Mouse (Mus musculus) spleen, postnatal 14 days (tissue): ENCODE measurements around the gene Egfl6.

Experiments
- DNase-seq, 2 experiments: peaks; one replicate each; pipeline ENCODE4 v3.0.0; 2021 to 2022; ENCODE audit warnings: low spot score in 2 of 2

Gene Egfl6

DNA sequence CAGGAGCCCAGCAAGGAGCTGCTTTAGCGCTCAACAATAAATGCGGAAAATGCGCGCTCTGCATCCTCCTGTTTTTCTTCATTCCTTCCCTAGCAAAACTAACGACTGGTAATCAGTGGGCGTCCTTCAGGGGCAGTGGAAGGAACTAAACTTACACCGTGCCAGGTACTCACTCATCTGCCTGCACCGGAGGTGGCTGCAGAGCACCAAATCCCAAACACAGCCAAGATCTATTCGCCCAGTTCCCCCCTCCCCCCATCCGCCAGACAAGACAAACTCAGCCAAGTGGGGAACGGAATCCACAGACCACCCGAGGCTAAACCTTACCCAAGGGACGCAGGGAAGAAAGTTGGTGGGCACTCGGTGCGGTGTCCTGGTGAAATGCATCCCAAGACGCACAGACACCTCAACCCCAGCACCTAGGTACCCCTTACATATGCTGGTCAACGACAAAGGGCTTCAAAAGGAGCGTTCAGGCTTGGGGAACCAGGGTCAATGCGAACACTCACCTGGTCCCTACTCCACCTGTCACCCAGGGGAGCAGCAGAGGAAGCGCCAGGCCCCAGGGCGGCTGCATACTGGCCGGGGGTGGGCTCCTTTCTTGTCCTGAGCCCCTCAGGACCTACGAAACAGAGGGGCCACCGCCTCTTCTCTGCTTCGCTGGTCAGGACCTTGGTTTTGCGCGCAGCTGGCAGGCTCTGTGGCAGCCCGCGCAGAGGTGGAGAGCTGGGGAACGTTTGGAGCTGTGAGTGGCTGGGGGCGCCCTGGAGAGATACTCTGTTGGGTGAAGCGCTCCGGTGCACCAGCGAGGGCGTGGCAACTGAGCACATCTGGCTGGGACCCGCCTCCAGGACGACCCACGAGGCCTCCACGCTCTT, at the start of gene Egfl6:
TSS of gene Egfl6 (minus strand) at position 774 of the 878 bp plus-strand sequence.
- peak; percentile 7 to 26 for DNase-seq

DNA sequence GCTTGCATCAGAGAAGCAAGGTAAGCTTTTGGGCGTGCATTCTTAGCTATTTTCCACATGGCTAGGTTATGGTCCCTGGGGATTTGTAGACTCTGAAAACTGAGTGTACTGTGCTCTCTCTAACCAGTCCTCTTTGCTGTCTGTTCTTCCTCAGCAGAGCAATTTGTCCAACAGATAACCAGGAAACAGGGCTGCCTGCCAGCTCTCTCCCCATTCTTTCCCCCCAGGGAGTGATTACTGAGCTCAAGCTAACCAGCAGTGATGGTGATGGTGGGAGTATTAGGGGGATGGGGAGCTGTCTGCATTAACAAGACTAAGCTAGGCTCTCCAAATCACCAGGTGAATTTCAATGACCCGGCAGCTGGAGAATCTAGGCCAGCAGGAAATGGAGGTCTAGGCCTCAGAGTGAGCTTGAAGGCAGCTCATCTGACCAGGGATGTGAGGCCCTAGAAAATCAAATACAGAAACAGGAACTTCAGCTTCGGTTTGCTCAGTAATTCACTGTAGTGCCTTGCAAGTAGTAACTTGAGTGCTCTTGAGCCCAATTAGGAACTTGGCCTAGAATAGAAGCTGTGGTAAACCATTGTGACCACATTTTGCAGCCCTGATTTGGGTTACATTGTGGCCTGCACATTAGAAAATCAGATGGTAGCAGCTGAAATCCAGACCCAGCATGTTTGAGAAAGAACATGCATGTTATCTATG, 41.5 kb upstream of the Egfl6 start:
- no peak for DNase-seq

GRCm38 (mm10) chrX:166626174-166626573, 40.7 kb upstream of the Egfl6 start:
- DNase-seq = no peak

DNA sequence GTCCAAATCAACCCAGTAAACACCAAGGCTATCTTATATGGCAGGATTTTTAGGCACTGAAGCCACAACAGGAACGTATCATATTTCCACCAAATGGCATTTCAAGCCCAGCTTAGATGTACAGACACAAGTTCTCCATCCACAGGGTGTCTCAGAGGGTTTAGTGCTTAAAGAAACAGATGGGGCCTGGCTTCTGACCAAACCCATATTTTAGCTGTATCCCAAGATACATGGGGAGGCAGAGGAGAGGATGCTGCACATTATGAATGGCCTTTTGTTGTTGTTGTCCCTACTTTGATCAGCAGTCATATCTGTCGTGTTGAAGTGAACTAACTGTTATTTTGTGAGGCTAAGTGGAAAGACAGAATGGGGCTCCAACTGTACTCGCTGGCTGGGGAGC, 37.7 kb upstream of the Egfl6 start:
- DNase-seq = no peak

DNA sequence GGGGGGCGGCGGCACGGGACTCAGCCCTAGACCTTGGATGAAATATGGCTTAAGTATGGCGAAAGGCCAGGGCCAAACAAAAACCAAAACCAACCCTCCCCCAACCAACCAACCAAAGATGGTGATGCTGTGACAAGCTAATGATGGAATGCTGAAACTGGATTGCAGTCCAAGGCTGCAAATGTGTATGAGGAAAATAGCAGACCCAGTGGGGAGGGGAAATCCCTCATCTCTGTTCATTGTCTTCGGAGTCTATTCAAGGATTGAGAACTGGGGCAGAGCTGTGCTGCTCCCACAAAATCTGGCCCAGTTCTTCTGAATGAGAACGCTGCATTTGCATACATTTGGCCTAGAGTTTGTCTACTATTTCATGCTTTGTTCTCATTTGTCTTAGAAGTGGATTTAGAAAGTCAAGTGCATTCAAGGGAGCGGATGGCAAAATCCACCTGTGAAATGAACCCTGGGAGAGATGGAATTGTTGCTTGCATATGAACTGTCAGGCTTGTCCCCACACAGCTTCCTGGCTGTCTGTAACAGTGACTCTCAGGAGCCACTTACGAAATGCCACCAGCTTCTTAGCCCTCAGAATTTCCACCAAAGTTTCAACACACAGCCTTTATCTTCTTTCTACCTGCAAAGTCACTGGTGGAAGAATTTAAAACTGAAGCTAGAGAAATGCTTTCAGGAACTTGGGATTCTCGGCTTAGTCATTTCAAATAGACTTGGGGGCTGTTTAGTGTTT, 36.2 kb upstream of the Egfl6 start:
- DNase-seq = no peak

- DNase-seq = no peak
Observed at GRCm38 (mm10) chrX:166620900-166621299, 35.4 kb upstream of the Egfl6 start.

- no peak for DNase-seq
Observed at GRCm38 (mm10) chrX:166619084-166619483, 33.6 kb upstream of the Egfl6 start.

DNA sequence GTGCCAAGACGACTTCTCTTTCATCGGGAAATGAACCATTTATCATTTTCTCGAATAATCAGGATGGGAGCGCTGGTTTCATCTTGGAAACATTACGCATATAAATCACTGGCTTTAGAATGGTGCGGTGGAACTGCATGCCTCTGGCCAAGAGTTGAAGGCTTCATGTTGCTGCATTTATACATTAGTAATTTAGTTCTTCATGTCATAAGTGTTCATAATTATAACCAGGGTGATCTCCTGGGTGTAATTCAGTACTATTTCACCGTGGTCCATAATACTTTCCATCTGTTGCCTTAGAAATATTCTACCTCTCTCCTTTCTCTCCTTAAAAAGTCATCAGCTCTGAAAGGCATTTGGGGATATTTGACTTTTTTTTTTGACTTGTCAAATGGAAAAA, 29.7 kb upstream of the Egfl6 start:
- DNase-seq = no peak

GRCm38 (mm10) chrX:166576111-166576510, 9.4 kb downstream of the Egfl6 start:
- DNase-seq = no peak

DNA sequence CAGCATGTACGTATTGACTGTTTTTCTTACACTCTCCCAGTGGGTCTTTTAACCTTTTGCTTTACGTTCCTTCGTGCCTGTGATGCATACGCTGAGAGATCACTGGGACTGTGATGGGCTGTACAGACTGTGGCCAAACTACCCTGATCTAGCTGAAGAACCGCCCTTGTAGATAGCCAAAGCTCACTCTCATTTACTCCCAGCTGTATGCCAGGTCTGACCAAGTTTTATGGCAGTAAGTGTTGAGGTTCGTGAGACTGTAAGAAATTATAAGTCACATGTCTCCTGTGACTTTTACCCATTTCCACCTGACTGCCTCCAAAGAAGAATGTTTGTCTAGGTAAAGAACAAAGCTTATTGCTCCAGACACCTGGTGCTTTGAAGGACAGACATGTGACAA, 19.5 kb downstream of the Egfl6 start:
- no peak for DNase-seq

GRCm38 (mm10) chrX:166565401-166565800, 20.1 kb downstream of the Egfl6 start:
- no peak for DNase-seq

DNA sequence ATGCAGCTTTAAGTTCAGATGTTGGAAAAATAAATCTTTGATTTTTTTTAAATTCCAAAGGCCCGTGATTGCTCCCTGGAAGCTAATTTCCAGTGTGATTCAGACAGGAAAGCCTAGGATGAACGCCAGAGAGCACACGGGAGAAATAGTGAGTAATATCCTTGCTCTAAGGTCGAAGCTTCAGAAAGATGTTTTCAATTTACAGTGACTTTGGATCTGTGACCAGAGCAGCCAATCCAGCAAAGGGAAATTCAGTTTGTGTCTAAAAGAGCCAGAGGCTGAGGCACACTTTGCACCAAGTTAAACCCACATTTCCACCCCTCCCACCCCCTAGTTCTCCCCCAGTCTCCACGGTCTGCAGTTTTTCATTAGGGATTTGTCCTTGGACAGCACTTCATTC, 20.6 kb downstream of the Egfl6 start:
- no peak for DNase-seq

DNA sequence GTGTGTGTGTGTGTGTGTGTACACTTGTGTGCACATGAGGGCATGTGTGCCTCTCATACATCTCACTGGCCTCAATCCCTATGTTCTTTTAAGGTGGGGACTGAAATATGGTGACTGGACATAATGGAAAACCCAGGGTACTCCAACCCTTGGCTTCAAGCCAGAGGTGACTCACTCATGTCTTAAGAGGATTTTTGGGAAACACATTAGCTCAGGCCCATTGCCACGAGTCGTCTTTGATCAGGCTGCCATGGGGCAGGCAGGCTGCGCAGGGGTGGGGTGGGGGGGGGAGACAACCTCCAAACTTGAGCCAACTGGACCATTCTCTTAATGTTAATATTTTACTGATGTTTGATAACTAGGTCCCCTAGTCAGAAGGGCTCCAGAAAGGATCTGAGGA, 26.2 kb downstream of the Egfl6 start:
- DNase-seq = no peak

DNA sequence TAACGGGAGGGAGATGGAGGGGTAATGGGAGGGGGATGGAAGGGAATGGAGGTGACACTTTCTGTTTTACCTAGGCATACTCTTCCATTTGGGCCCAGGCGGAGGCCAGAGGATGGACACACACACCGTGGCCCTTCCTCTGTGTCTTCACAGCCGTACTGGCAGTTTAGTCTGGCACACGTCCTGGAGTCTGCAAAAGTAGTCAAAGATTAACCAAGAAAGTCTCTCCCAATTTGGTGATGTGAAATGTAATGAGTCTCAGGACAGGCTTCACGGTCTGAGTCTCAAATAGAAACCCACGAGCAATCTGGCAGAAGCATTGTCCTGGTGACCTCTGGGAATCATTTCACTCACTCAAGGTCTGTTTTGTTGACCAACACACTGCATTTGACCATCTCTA, 33.2 kb downstream of the Egfl6 start:
- DNase-seq = no peak

DNA sequence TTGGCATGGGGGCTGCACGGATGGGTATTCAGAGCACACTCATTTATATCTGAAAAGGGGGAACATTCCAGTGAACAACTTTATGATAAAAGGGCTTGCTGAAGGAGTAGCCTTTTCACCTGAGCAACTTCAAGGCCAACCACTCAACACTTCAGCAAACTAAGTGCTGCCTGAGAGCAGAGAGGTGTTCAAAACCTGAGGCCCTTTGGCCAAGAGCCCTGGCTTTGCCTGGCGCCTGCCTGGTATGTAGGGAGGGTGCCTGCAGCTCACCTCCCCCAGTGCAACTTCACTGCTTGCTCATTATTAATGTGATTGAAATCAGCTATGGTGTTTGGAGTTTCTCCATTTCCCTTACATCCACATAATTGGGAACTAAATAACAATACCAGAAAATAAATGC, 39.0 kb downstream of the Egfl6 start:
- DNase-seq = no peak

- no peak for DNase-seq
Observed at GRCm38 (mm10) chrX:166535138-166535537, 50.4 kb downstream of the Egfl6 start.

DNA sequence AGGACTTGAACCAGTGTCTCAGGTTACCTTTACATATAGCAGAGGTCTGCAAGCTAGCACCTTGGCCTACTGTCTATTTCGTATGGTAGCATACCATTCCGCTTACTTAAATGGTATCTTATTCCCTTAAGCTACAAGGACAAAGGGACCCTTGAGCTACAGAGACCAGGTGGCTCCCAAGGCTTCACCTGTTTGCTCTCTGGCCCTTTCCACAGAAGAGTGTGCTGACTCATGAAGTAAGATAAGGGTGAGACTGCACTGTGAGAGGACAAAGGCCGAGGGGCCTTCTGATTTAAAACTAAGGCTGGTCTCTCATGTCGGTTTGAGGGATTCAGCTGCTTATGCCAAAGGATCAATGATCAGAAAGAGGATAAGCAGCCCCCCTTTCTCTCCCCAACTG, 52.1 kb downstream of the Egfl6 start:
- no peak for DNase-seq

DNA sequence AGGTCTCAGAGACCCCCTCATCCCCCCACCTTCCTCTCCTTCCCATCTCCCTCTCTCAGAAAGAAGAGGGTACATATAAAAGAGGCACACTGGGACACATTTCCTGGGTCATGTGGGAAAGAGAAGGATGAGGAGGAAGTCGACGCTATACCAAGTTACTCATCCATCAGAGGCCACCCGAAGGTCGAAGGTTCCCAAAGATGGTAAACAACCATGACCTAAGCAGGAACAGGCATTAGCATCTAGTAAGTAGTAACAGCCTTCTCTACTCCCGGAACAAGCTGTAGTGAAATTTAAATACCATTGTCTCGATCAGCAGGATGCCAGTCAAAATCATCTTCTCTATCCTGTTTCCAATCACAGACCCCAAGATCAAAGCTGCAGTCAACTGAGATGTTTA, 53.8 kb downstream of the Egfl6 start:
- DNase-seq = no peak

- DNase-seq = no peak
Observed at GRCm38 (mm10) chrX:166528126-166528525, 57.4 kb downstream of the Egfl6 start.

DNA sequence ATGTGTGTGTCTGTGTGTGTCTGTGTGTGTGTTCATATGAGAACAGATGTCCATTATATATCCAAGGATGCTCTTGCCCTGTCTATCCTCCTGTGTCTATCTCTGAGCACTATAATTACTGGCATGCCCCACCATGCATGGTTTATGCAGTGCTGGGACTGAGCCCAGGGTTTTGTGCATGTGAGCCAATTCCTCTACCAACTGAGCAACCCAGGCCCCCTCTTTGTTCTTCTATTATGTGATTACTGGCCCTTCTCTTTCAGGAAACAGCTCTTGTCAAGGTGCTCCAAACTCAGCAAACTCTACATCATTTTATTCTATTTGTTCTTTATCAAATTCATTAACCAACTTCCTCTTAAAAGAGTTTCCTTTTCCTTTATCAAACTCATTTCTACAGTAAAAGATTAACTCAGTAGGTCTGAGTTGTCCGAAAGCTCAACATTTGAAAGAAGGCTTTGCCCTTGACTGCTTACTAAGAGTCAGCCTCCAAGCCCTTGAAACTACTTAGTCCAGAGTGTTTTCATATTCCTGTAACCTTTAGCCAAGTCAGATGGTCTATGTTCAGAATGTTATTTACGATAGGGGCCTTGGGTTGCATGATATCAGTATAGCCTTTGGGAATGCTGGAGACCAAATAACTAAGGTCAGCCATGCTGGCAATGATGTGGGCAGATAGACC, 59.7 kb downstream of the Egfl6 start:
- no peak for DNase-seq

- no peak for DNase-seq
Observed at GRCm38 (mm10) chrX:166520782-166521181, 64.7 kb downstream of the Egfl6 start.

GRCm38 (mm10) chrX:166518345-166518744, 67.2 kb downstream of the Egfl6 start, which contains the start of gene Tceanc:
TSS of gene Tceanc (minus strand) at chrX:166518567.
- DNase-seq = no peak
